ENCODE assay signal across 8 mouse cellular contexts in the genomic region with DNA sequence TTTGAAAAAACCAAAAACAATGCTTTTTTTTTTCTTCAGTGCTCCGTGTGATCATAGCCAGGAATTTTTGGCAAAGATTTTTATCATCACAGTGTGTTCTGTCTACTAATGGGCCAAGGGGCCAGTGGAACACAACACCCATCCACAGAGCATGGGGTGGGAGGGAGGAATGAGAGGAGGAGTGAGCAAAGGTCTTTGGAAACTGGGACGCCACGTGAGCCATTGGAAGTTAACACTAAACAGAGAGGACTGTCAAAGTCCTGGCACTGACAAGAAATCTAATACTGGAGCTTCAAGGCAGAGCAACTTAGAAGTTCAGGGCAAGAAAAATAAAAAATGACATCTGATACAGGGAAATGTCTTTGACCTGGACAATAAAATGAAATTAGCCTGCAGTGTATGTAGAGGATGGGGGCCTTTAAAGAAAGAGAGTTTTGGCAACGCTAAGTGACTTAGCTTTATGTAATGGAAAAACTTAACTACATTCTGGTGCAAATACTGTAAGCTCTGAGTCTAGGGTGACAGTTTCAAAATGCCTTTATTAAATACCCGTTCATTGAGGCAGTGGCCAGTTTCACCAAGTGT.
DNase-seq lines count a peak whose midpoint lies in the region; ATAC-seq lines count a peak whose summit lies in the region.
"Had no signal": no experiment of that assay in that cellular context is flagged by ENCODE, and none has a peak within 500 bp of the region (broad histone marks: within the 10 kb centered on the region; RNA-seq: fewer than 3 reads in every experiment).

No protein-coding gene starts in this region.

- DNase-seq in lung, adult 18-20 months, result peak; percentile 37 to 61
- no peak for DNase-seq in lung, postnatal 4 days
- DNase-seq in kidney, postnatal 10 days, result peak; percentile 67
- no peak for DNase-seq in left cerebral cortex, adult 8-10 months (ENCODE audit: low spot score in 2 of 2)
- no peak for DNase-seq in thymus, adult 18-20 months

- H3K27me3 ChIP-seq in embryonic facial prominence, embryonic 15.5 days, result no peaks in the 10 kb centered on the region
- H3K27me3 ChIP-seq in stomach, embryonic 15.5 days (replicated peaks), result no peaks in the 10 kb centered on the region

- H3K4me3 ChIP-seq in embryonic facial prominence, embryonic 15.5 days (replicated peaks), result no peak overlapping the region
- H3K4me3 ChIP-seq in stomach, embryonic 15.5 days (replicated peaks), result no peak overlapping the region

- H3K9ac ChIP-seq in embryonic facial prominence, embryonic 15.5 days, result no peak overlapping the region
- no peak overlapping the region for H3K9ac ChIP-seq in stomach, embryonic 15.5 days

- H3K36me3 ChIP-seq in embryonic facial prominence, embryonic 15.5 days, result no peaks in the 10 kb centered on the region
- H3K36me3 ChIP-seq in stomach, embryonic 15.5 days, result no peaks in the 10 kb centered on the region

- no peaks in the 10 kb centered on the region for H3K4me1 ChIP-seq in embryonic facial prominence, embryonic 15.5 days
- H3K4me1 ChIP-seq in stomach, embryonic 15.5 days, result no peaks in the 10 kb centered on the region

- H3K27ac ChIP-seq in embryonic facial prominence, embryonic 15.5 days (replicated peaks), result no peak overlapping the region
- no peak overlapping the region for H3K27ac ChIP-seq in stomach, embryonic 15.5 days
- H3K27ac ChIP-seq: hindbrain, postnatal 0 days had no signal

- peak; percentile 43; the same call in 1 of the 2 replicates for ATAC-seq in embryonic facial prominence, embryonic 15.5 days (ENCODE audit: insufficient number of reproducible peaks, low FRiP score, low TSS enrichment, low read depth)
- peak; percentile 50; the same call in 1 of the 2 replicates for ATAC-seq in stomach, embryonic 15.5 days (ENCODE audit: insufficient read depth, low FRiP score, low read depth)
- ATAC-seq: hindbrain, postnatal 0 days had no signal

- H3K9me3 ChIP-seq in embryonic facial prominence, embryonic 15.5 days (replicated peaks), result no peaks in the 10 kb centered on the region
- no peaks in the 10 kb centered on the region for H3K9me3 ChIP-seq in stomach, embryonic 15.5 days

- WGBS in embryonic facial prominence, embryonic 15.5 days, result 35% methylated on average over 5 of the region's 5 CpGs
- WGBS in stomach, embryonic 15.5 days, result 43% methylated on average over 5 of the region's 5 CpGs

- H3K4me2 ChIP-seq in embryonic facial prominence, embryonic 15.5 days (replicated peaks), result no peak overlapping the region
- H3K4me2 ChIP-seq in stomach, embryonic 15.5 days, result no peak overlapping the region

Comparison
In these comparisons a context has a peak if more than half of its experiments do, and no peak if none do; other contexts are left out.
1. DNase-seq: peak in lung, adult 18-20 months (2 of 2) and kidney, postnatal 10 days (single experiment); none in lung, postnatal 4 days (0 of 2), left cerebral cortex, adult 8-10 months (0 of 2) and thymus, adult 18-20 months (0 of 2).